Mouse (Mus musculus): Measurements from ENCODE around the gene Gm1123. TPM values are rescaled to one million over a fixed set of nuclear protein-coding genes. Genes with fewer than 3 reads are reported as not detected.
A peak's percentile ranks its signal among the peaks of the same experiment; 100 is the strongest.

Gene Gm1123
- polyA plus RNA-seq, 1 experiment from 2014 or later = not detected

- H3K9ac ChIP-seq = no peak overlapping the region
- ATAC-seq = no peak
- WGBS (ENCODE audit: insufficient replicate concordance) = 88% methylated on average over 4 of the region's 4 CpGs
- no peaks in the 10 kb centered on the region for H3K9me3 ChIP-seq (replicated peaks)
- no peak overlapping the region for H3K4me2 ChIP-seq
- H3K27ac ChIP-seq = no peak overlapping the region
- no peaks in the 10 kb centered on the region for H3K4me1 ChIP-seq
- H3K27me3 ChIP-seq (replicated peaks) = no peaks in the 10 kb centered on the region
- no peak overlapping the region for H3K4me3 ChIP-seq
- H3K36me3 ChIP-seq = peaks cover 21% of the 10 kb centered on the region
Observed at GRCm38 (mm10) chr9:98994103-98994502, 41.4 kb downstream of the Gm1123 start.

DNA sequence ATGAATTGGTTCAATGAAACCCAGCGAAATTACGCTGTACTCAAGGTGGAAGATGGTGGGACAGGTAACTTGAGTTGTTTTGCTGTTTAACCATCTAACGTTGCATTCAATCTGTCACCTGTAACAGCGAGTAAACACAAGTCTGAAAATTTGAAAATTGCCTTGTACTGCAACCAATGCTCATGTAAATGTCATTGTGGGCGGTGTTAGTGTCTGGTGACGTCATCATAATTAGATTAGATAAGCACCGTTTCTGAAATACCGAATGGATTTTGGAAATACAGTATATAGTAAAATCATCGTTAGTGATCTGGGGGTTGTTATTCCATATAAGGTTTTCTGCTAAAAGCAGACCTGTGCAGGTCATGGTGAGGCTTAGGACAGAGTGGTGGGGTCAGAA lies 48.4 kb downstream of the Gm1123 start:
- peaks cover 18% of the 10 kb centered on the region for H3K4me1 ChIP-seq
- no peaks in the 10 kb centered on the region for H3K9me3 ChIP-seq (replicated peaks)
- peak overlapping the region; percentile 83 for H3K9ac ChIP-seq
- H3K27ac ChIP-seq = no peak overlapping the region
- peak overlapping the region; percentile 78 for H3K4me3 ChIP-seq
- 39% methylated on average over 9 of the region's 9 CpGs for WGBS (ENCODE audit: insufficient replicate concordance)
- ATAC-seq = no peak
- H3K27me3 ChIP-seq (replicated peaks) = peaks cover 24% of the 10 kb centered on the region
- H3K4me2 ChIP-seq = peak overlapping the region; percentile 99
- H3K36me3 ChIP-seq = no peaks in the 10 kb centered on the region

- Histone ChIP-seq H3K27ac (peak overlapping the region; percentile 71), H3K4me3 (peak overlapping the region; percentile 78), H3K27me3 (replicated peaks) (peaks cover 27% of the 10 kb centered on the region), H3K36me3 (no peaks in the 10 kb centered on the region), H3K9ac (peak overlapping the region; percentile 83), H3K9me3 (replicated peaks) (no peaks in the 10 kb centered on the region), H3K4me2 (peak overlapping the region; percentile 99), H3K4me1 (peaks cover 18% of the 10 kb centered on the region)
- peak; percentile 24 for ATAC-seq
- WGBS (ENCODE audit: insufficient replicate concordance) = under 1% methylated on average over 50 of the region's 50 CpGs
Observed at GRCm38 (mm10) chr9:98986476-98987096, 48.9 kb downstream of the Gm1123 start.

DNA sequence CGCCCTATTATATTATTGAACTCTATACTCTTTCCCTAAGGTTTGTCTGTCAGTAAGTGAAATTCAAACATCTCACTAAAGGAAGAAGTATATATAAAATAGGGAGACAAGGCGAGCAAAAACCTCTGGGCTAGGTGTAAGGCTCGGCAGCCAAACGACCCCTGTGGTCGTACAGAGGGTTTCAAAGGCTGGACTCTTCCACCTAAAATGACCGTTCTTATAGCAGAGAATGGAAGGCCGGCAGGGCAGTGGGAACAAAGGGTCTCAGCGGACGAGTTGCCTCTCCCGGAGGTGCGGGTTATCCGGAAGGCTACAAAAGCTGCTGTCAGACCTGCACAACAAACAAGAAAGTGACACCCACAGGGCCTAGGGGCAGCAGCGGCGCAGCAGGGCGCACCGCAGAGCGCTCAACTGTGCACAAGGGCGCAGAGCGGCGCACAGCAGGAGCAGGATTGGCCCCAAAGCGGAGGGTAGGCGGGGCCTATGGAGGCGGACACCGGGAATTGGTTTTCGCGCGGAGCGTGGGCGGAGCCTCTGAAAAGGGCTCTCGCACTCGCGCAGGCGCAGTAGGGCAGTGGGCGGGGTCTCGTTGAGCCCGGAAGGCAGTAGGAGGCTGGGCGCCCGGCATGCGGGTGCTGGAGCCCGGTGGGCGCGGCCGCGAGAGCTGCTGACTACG lies 49.6 kb downstream of the Gm1123 start, which contains the start of gene Faim:
Faim (plus strand) TSS at position 574 of the 676 bp plus-strand sequence.
- no peaks in the 10 kb centered on the region for H3K36me3 ChIP-seq

DNA sequence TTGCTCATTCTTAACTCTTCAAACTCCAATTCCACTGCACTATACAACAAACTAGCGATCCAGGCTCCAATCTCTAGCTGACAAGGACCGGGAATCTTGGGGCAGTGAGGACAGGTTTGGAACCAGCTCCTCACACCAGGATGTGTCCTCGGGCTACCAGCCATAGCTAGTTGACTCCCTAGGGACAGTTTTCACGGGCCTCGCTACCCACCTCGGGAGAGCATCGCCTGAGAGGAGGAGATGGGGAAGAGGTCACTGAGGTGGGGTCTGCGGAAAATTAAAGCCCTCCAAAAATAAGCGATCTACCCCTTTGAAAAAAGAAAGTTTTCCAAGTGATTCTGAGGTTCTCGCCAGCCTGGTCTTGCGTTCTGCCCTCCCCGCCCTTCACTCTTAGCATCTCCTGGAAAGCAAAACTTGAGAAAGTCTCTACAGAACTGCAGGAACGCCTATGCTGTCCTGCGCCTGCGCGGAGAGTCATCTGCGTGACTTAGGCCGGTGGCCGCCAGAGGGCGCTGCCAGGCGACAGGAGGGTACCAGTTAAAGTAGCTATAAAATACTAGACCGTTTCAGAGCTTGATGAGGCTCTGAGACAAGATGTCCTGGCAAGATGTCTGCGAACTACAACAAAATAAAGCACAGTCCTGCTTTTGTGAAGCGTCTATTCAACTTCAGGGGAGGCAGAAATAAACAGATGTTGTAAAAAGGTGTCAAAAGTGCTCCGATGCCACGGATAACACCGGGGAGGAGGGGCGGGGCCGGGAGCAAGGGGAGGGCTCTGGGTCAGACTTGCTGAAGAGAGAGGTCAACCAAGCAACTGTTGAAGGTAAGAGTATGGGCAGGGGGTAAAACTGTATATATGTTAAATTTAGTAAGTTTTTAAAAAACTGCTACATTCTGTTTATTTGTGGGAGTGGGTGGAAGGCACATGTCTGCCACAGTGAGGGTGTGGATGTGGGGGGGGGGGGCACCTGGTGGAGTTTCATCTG lies 55.8 kb downstream of the Gm1123 start:
- Histone ChIP-seq H3K27ac (no peak overlapping the region), H3K4me2 (peak overlapping the region; percentile 64), H3K27me3 (replicated peaks) (peaks cover 85% of the 10 kb centered on the region), H3K9ac (no peak overlapping the region), H3K4me1 (peaks cover 9% of the 10 kb centered on the region), H3K36me3 (no peaks in the 10 kb centered on the region), H3K4me3 (peak overlapping the region; percentile 26), H3K9me3 (replicated peaks) (no peaks in the 10 kb centered on the region)
- WGBS (ENCODE audit: insufficient replicate concordance) = 7% methylated on average over 29 of the region's 29 CpGs
- peak; percentile 60 for ATAC-seq

More for the DNA sequence above, 49.6 kb downstream of the Gm1123 start, which contains the start of gene Faim:
- Histone ChIP-seq H3K4me1 (peaks cover 18% of the 10 kb centered on the region), H3K27me3 (replicated peaks) (peaks cover 33% of the 10 kb centered on the region), H3K9ac (peak within 1 kb of the TSS; percentile 83), H3K4me3 (peak within 1 kb of the TSS; percentile 78), H3K27ac (peak within 1 kb of the TSS; percentile 72), H3K9me3 (replicated peaks) (no peaks in the 10 kb centered on the region), H3K4me2 (peak within 1 kb of the TSS; percentile 99)
- 3% methylated on average over 45 of the region's 45 CpGs for WGBS (ENCODE audit: insufficient replicate concordance)
- peak; percentile 100 for ATAC-seq

- H3K4me1 ChIP-seq = peaks cover 13% of the 10 kb centered on the region
- H3K9me3 ChIP-seq (replicated peaks) = no peaks in the 10 kb centered on the region
- H3K27ac ChIP-seq = no peak overlapping the region
- H3K9ac ChIP-seq = no peak overlapping the region
- 37% methylated on average over 5 of the region's 5 CpGs for WGBS (ENCODE audit: insufficient replicate concordance)
- no peak overlapping the region for H3K4me3 ChIP-seq
- H3K36me3 ChIP-seq = no peaks in the 10 kb centered on the region
- no peak overlapping the region for H3K4me2 ChIP-seq
- H3K27me3 ChIP-seq (replicated peaks) = peaks cover 89% of the 10 kb centered on the region
- no peak for ATAC-seq
Observed at GRCm38 (mm10) chr9:98976520-98976919, 59.0 kb downstream of the Gm1123 start.

GRCm38 (mm10) chr9:98976081-98976480 lies 59.4 kb downstream of the Gm1123 start:
- H3K27me3 ChIP-seq (replicated peaks) = peaks cover 89% of the 10 kb centered on the region
- no peak overlapping the region for H3K9ac ChIP-seq
- H3K36me3 ChIP-seq = no peaks in the 10 kb centered on the region
- no peak overlapping the region for H3K4me2 ChIP-seq
- no peak overlapping the region for H3K27ac ChIP-seq
- 63% methylated on average over 1 of the region's 1 CpGs for WGBS (ENCODE audit: insufficient replicate concordance)
- peaks cover 13% of the 10 kb centered on the region for H3K4me1 ChIP-seq
- H3K9me3 ChIP-seq (replicated peaks) = no peaks in the 10 kb centered on the region
- no peak overlapping the region for H3K4me3 ChIP-seq
- ATAC-seq = no peak

- WGBS (ENCODE audit: insufficient replicate concordance) = 25% methylated on average over 2 of the region's 2 CpGs
- ATAC-seq = no peak
- peaks cover 11% of the 10 kb centered on the region for H3K4me1 ChIP-seq
Observed at GRCm38 (mm10) chr9:98974898-98975297, 60.6 kb downstream of the Gm1123 start.

GRCm38 (mm10) chr9:98973561-98973960 lies 62.0 kb downstream of the Gm1123 start:
- Histone ChIP-seq H3K27me3 (replicated peaks) (peaks cover 88% of the 10 kb centered on the region), H3K9me3 (replicated peaks) (0 out of 2 replicates have a peak, but pooled peaks cover 4% of the 10 kb centered on the region), H3K36me3 (no peaks in the 10 kb centered on the region), H3K4me1 (0 out of 2 replicates have a peak, but pooled peaks cover 4% of the 10 kb centered on the region), H3K27ac (no peak overlapping the region), H3K4me3 (peak overlapping the region; percentile 36; the same call in 1 of the 2 replicates), H3K4me2 (peak overlapping the region; percentile 54), H3K9ac (no peak overlapping the region)
- ATAC-seq = no peak
- 5% methylated on average over 7 of the region's 7 CpGs for WGBS (ENCODE audit: insufficient replicate concordance)

More at GRCm38 (mm10) chr9:98974898-98975297, 60.6 kb downstream of the Gm1123 start:
- H3K36me3 ChIP-seq = no peaks in the 10 kb centered on the region
- 0 out of 2 replicates have a peak, but pooled peaks cover 4% of the 10 kb centered on the region for H3K9me3 ChIP-seq (replicated peaks)
- peaks cover 91% of the 10 kb centered on the region for H3K27me3 ChIP-seq (replicated peaks)
- no peak overlapping the region for H3K9ac ChIP-seq
- no peak overlapping the region for H3K27ac ChIP-seq
- no peak overlapping the region for H3K4me2 ChIP-seq
- no peak overlapping the region for H3K4me3 ChIP-seq

DNA sequence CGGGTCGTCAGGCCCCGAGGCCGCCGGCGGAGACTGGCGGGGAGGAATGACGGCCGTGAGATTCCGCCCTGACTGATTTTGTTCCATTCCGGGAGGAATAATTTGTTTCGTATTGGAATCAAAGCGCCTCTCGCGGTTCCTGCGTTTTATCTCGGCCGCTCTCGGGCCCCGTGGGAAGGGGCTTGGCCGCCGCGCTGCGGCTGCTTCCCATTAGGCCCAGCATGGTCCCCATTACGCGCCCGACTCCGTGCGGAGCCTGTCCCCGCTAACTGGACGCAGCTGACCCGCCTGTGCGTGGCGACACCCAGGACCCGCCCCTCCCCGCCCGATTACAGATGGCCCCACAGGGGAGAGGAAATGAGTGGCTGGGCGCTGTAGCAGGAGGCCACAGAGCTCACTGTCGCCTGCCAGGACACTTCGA lies 62.4 kb downstream of the Gm1123 start:
- H3K27me3 ChIP-seq (replicated peaks) = peaks cover 91% of the 10 kb centered on the region
- no peaks in the 10 kb centered on the region for H3K36me3 ChIP-seq
- no peak for ATAC-seq
- peak overlapping the region; percentile 54 for H3K4me2 ChIP-seq
- peak overlapping the region; percentile 36 for H3K4me3 ChIP-seq
- 0 out of 2 replicates have a peak, but pooled peaks cover 4% of the 10 kb centered on the region for H3K9me3 ChIP-seq (replicated peaks)
- no peak overlapping the region for H3K27ac ChIP-seq
- WGBS (ENCODE audit: insufficient replicate concordance) = 2% methylated on average over 40 of the region's 40 CpGs
- 0 out of 2 replicates have a peak, but pooled peaks cover 4% of the 10 kb centered on the region for H3K4me1 ChIP-seq
- H3K9ac ChIP-seq = no peak overlapping the region

DNA sequence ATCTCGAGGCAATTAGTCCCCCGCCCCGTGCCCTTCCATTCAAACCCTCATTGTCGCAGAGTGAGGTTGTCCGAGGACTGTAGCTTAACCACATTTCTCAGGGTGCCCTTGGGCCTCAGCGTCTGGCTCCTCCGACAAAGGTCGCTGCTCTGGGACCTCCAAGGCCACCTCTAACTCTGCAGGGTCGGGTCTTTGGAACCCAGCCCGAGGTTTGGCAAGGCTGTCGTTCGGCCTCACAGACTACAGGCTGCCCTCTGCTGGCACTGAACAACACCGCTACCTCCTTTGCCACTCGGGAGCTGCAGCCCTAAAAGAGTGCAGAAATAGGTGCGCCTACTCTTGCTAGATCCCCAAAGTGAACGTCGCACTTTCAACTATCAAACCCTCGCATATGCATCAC lies 70.4 kb downstream of the Gm1123 start:
- Histone ChIP-seq H3K27ac (no peak overlapping the region), H3K9ac (no peak overlapping the region), H3K27me3 (replicated peaks) (peaks cover 92% of the 10 kb centered on the region), H3K9me3 (replicated peaks) (no peaks in the 10 kb centered on the region; the same call in 1 of the 2 replicates), H3K4me3 (no peak overlapping the region), H3K4me2 (no peak overlapping the region), H3K36me3 (no peaks in the 10 kb centered on the region), H3K4me1 (no peaks in the 10 kb centered on the region)
- WGBS (ENCODE audit: insufficient replicate concordance) = 5% methylated on average over 18 of the region's 18 CpGs
- no peak for ATAC-seq
